26 mouse cellular contexts compared by ENCODE assay signal in genomic region chr1:82443517-82443916, GRCm38 (mm10).
"Had no signal": no experiment of that assay in that cellular context is flagged by ENCODE, and none has a peak within 500 bp of the region (broad histone marks: within the 10 kb centered on the region; RNA-seq: fewer than 3 reads in every experiment).

No protein-coding gene starts in this region.

- H3K4me1 ChIP-seq: heart, embryonic 10.5 days; heart, embryonic 12.5 days; hindbrain, embryonic 12.5 days; liver, embryonic 12.5 days had no signal

- DNase-seq: gastrocnemius, adult 2 months; gastrocnemius, postnatal 10 days; gastrocnemius, postnatal 25 days; heart, adult 18-20 months; heart, postnatal 10 days; heart, postnatal 4 days; kidney, adult 11 months; kidney, adult 2 months; kidney, adult 9 months; kidney, postnatal 14 days; kidney, postnatal 36 days had no signal

- H3K27me3 ChIP-seq: heart, embryonic 12.5 days; hindbrain, embryonic 12.5 days; kidney, embryonic 15.5 days; limb, embryonic 12.5 days; liver, embryonic 12.5 days had no signal

- H3K4me2 ChIP-seq: heart, embryonic 12.5 days; hindbrain, embryonic 12.5 days; hindbrain, embryonic 14.5 days; kidney, embryonic 15.5 days; limb, embryonic 12.5 days; liver, embryonic 12.5 days had no signal

- H3K9ac ChIP-seq: heart, embryonic 12.5 days; hindbrain, embryonic 12.5 days; hindbrain, embryonic 14.5 days; kidney, embryonic 15.5 days; limb, embryonic 12.5 days; liver, embryonic 12.5 days; liver, embryonic 14.5 days had no signal

- H3K4me3 ChIP-seq: gastrocnemius, adult 2 months; heart, embryonic 10.5 days; heart, embryonic 12.5 days; hindbrain, embryonic 10.5 days; hindbrain, embryonic 12.5 days; kidney, embryonic 15.5 days; layer of hippocampus, adult 2 months; left cerebral cortex, adult 2 months; limb, embryonic 10.5 days; limb, embryonic 12.5 days; liver, embryonic 12.5 days had no signal

- ATAC-seq: hindbrain, postnatal 0 days; intestine, embryonic 16.5 days; liver, embryonic 12.5 days had no signal

- H3K36me3 ChIP-seq: heart, embryonic 10.5 days; heart, embryonic 12.5 days; hindbrain, embryonic 10.5 days; hindbrain, embryonic 12.5 days; kidney, embryonic 15.5 days; limb, embryonic 10.5 days; limb, embryonic 12.5 days had no signal

- H3K27ac ChIP-seq: gastrocnemius, adult 2 months; heart, embryonic 10.5 days; hindbrain, embryonic 10.5 days; hindbrain, embryonic 12.5 days; hindbrain, embryonic 14.5 days; hindbrain, postnatal 0 days; kidney, embryonic 15.5 days; kidney, postnatal 0 days; layer of hippocampus, adult 2 months; left cerebral cortex, adult 2 months; limb, embryonic 10.5 days; limb, embryonic 12.5 days; liver, embryonic 12.5 days; liver, embryonic 14.5 days had no signal

- H3K9me3 ChIP-seq: heart, embryonic 10.5 days; heart, embryonic 12.5 days; hindbrain, embryonic 10.5 days; hindbrain, embryonic 12.5 days; kidney, embryonic 15.5 days; limb, embryonic 10.5 days; limb, embryonic 12.5 days; liver, embryonic 12.5 days had no signal
